Mouse (Mus musculus) forebrain, embryonic 10.5 days (tissue): Measurements from ENCODE around the gene Defb22. TPM values are rescaled to one million over a fixed set of nuclear protein-coding genes. Genes with fewer than 3 reads are reported as not detected.

Experiments used
- DNase-seq: peaks from one replicate; pipeline ENCODE4 v3.0.0-alpha.2; 2017; ENCODE audit warnings: low spot score; ENCODE audit errors: extremely low spot score
- H3K27ac ChIP-seq: fragments of 300-500 bp; sonication (generic); 2 replicates; pipeline ENCODE4 v1.5.1; 2016; ENCODE audit warnings: mild to moderate bottlenecking
- H3K27me3 ChIP-seq: fragments of 300-500 bp; sonication (generic); 2 replicates; pipeline ENCODE4 v1.6.1; 2016; ENCODE audit warnings: mild to moderate bottlenecking; ENCODE audit not compliant: poor library complexity, severe bottlenecking
- H3K36me3 ChIP-seq: fragments of 300-500 bp; sonication (generic); replicated peaks from 2 replicates; pipeline ENCODE4 v1.6.1; 2016; ENCODE audit warnings: mild to moderate bottlenecking, moderate library complexity
- H3K4me1 ChIP-seq: fragments of 300-500 bp; sonication (generic); 2 replicates; pipeline ENCODE4 v1.6.1; 2016
- H3K4me3 ChIP-seq: fragments of 300-500 bp; sonication (generic); 2 replicates; pipeline ENCODE4 v1.5.1; 2016; ENCODE audit warnings: mild to moderate bottlenecking, moderate library complexity
- H3K9me3 ChIP-seq: fragments of 300-500 bp; sonication (generic); 2 replicates; pipeline ENCODE4 v1.6.1; 2016; ENCODE audit warnings: mild to moderate bottlenecking, moderate library complexity
- WGBS: fragments of 180-500 bp; shearing (Covaris S2); methylation state at CpG from one replicate; pipeline ENCODE4 v1.1.7; 2016; 5-methylcytosine and 5-hydroxymethylcytosine counted together
- polyA plus RNA-seq: library from polyadenylated mRNA; unstranded; fragments of >200 nt; fragmentation: Nextera tagmentation; extraction: Ambion mirVana; gene quantifications from 2 replicates; pipeline ENCODE4 v1.2.1, GENCODE M21; 2016

Gene Defb22
- polyA plus RNA-seq, 1 experiment from 2014 or later, result not detected

DNA sequence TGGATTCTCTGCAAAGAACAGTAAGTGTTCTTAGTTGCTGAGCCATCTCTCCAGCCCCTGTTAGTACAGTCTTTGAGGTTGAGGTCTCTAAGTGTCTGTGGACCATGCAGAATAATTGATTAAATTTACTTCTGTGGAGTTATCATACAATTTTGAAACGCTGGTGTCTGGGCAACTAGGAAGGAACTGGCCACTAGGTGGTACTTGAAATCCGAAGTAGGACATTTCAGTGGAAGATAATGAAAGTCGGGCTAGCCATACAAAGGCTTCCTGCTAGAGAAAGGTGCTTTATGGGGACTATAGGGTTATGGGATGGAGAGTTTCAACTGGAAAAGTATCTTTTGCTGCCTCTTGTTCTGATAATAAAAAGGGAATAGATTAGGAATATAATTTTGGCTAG is 17.5 kb downstream of the Defb22 start:
- Histone ChIP-seq H3K36me3 (no peaks in the 10 kb centered on the region), H3K9me3 (no peaks in the 10 kb centered on the region), H3K27me3 (no peaks in the 10 kb centered on the region), H3K4me1 (no peaks in the 10 kb centered on the region), H3K4me3 (no peak overlapping the region), H3K27ac (no peak overlapping the region)
- 38% methylated on average over 3 of the region's 3 CpGs for WGBS
- no peak for DNase-seq

DNA sequence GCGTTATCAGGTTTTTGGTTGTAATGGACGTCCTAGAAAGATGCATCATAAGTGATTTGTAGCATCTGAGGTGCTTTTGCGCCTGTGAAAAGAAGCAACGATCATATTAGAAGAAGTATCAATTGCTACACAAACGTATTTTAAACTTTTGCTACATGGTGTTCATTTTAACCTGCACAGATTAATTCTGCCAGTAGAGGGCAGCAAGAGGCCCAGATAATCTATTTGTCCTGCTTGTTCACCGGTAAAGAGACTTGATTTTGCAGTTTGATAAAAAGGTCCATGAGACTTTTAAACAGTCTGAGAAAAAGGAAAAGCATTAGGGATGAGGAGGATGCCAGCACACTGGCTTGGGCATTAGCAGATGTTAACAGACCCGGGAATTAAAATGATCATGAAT is 19.0 kb downstream of the Defb22 start:
- no peaks in the 10 kb centered on the region for H3K36me3 ChIP-seq
- no peaks in the 10 kb centered on the region for H3K9me3 ChIP-seq
- WGBS, result 39% methylated on average over 7 of the region's 7 CpGs
- no peaks in the 10 kb centered on the region for H3K4me1 ChIP-seq
- no peaks in the 10 kb centered on the region for H3K27me3 ChIP-seq
- no peak for DNase-seq
- no peak overlapping the region for H3K27ac ChIP-seq
- no peak overlapping the region for H3K4me3 ChIP-seq

DNA sequence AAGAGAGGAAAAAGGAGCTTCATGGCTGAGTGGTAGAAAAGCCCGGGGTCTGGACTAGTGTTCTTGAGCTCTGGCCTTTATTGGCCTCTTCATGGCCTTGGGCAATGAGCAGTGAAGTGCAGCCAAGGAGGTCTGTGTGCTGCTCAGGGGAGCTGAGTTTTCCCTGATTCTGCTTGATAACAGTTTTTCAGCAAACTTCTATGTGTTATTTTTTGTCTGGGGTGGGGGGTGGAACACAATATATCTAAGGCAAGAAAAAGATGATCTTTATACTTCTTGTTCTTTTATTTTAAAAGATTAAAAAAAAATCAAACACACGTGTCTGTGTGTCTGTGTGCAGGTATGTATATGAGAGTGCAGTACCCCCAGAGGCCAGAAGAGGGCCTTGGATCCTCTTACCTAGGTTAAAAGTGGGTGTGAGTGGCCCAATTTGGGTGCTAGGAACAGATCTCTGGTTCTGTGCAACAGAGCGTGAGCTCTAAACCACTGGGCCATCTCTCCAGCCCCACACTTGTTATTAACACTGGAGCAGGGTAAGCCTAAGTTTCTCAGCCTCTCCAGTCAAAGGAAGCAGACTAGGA is 25.3 kb downstream of the Defb22 start, which contains the start of gene Defb23:
Gene Defb23, minus strand, starts transcription at position 51 of the 581 bp plus-strand sequence.
- Histone ChIP-seq H3K4me3 (no peak within 1 kb of the TSS), H3K27ac (no peak within 1 kb of the TSS), H3K9me3 (peaks cover 5% of the 10 kb centered on the region; the same call in 1 of the 2 replicates), H3K36me3 (no peaks in the 10 kb centered on the region), H3K27me3 (no peaks in the 10 kb centered on the region), H3K4me1 (no peaks in the 10 kb centered on the region)
- WGBS, result 89% methylated on average over 3 of the region's 3 CpGs
- DNase-seq, result no peak

DNA sequence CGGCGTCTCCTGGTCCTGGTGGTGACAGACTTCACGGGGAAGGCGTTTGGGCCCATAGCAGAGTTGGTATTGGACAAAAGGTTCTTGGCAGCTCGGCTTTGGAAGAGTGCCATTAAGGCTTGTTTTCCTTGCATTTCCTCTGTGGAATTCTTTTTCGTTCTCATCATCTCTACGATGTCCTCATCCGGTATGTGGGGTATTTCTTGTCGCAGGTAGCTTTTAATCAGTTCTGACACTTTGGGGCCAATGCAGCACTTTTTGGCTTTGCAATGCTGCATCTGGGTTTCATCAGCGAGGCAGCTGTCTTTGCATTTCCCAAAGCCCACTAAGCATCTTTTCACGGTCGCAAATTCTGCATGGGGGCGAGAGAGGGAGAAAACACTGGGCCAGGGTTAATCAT is 30.7 kb downstream of the Defb22 start:
- 81% methylated on average over 13 of the region's 13 CpGs for WGBS

DNA sequence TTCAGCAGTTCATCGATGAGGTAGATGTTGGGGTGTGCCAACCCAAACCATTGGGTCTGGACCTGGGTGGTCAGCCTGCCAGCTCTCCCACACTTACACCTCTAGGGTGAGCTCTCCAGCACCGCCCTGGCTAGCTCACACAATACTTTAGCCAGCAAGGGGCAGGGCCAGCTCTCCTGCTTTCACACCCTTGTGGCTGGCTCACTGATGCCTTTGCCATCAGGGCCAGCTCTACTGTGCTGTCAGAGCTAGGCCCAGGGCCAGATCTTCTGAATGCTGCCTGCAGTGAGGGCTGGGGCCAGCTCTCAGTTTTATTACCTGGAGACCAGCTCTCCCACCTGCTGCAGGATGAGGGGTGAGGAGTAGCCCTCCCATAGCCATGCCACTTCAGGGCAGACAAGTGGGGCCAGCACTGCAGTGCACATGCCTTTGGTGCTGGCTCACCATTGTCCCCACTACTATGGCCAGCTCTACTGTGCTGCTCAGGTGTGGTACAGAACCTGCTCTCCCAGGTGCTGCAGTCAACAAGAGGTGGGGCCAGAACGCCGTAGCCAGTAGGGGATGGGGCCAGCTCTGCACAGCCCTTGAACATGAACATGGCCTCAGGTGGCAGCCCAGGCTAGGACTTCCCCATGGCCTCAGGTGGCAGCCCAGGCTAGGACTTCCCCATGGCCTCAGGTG is 37.7 kb downstream of the Defb22 start:
- Histone ChIP-seq H3K27me3 (no peaks in the 10 kb centered on the region), H3K27ac (no peak overlapping the region), H3K4me3 (no peak overlapping the region), H3K4me1 (peaks cover 25% of the 10 kb centered on the region), H3K36me3 (no peaks in the 10 kb centered on the region), H3K9me3 (no peaks in the 10 kb centered on the region)
- 72% methylated on average over 4 of the region's 4 CpGs for WGBS
- no peak for DNase-seq

More for the DNA sequence above, 30.7 kb downstream of the Defb22 start:
- Histone ChIP-seq H3K4me1 (no peaks in the 10 kb centered on the region), H3K4me3 (no peak overlapping the region), H3K9me3 (no peaks in the 10 kb centered on the region), H3K27me3 (no peaks in the 10 kb centered on the region), H3K36me3 (no peaks in the 10 kb centered on the region), H3K27ac (no peak overlapping the region)
- DNase-seq, result no peak

DNA sequence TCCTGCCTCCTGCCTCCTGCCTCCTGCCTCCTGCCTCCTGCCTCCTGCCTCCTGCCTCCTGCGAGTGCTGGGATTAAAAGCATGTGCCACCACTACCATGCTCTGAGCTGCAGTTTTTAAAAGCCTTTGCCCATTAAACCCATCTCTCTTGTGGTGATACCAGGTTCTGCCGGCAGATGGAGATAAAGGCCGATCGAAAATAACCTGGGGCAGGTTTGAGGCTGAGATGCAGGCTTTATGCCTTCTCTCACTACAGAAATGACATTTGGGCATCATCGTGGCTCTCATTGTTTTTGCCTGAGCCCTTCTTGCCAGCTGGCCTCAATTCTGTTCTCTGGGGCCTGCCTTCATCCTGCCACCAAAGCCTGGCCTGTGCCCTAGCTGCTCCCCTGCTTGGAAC is 39.7 kb downstream of the Defb22 start:
- peaks cover 28% of the 10 kb centered on the region for H3K4me1 ChIP-seq
- no peaks in the 10 kb centered on the region for H3K27me3 ChIP-seq
- DNase-seq, result peak; percentile 72
- 5% methylated on average over 5 of the region's 5 CpGs for WGBS
- no peaks in the 10 kb centered on the region for H3K9me3 ChIP-seq
- H3K4me3 ChIP-seq, result no peak overlapping the region
- H3K27ac ChIP-seq, result no peak overlapping the region
- H3K36me3 ChIP-seq, result no peaks in the 10 kb centered on the region

DNA sequence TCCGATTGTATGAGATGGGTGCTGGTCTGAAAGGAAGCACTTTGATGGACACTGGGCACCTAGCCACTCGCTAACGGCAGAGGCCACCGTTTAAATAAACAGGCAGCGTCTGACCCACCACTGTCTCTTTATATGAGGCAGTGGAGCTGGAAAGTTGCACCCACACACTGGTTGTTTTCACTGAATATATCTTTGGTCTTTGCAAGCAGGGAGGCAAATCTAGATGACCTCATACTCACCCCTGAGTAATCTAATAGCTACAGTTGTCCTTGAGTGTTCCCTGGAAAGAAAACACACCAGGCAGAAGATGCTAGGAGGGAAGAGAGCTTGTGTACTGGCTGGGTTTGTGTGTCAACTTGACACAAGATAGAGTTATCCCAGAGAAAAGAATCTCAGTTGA is 42.5 kb downstream of the Defb22 start:
- H3K4me1 ChIP-seq, result peaks cover 33% of the 10 kb centered on the region
- H3K4me3 ChIP-seq, result no peak overlapping the region
- no peak for DNase-seq
- no peaks in the 10 kb centered on the region for H3K36me3 ChIP-seq
- H3K27me3 ChIP-seq, result no peaks in the 10 kb centered on the region
- H3K27ac ChIP-seq, result no peak overlapping the region
- 74% methylated on average over 5 of the region's 5 CpGs for WGBS
- no peaks in the 10 kb centered on the region for H3K9me3 ChIP-seq

DNA sequence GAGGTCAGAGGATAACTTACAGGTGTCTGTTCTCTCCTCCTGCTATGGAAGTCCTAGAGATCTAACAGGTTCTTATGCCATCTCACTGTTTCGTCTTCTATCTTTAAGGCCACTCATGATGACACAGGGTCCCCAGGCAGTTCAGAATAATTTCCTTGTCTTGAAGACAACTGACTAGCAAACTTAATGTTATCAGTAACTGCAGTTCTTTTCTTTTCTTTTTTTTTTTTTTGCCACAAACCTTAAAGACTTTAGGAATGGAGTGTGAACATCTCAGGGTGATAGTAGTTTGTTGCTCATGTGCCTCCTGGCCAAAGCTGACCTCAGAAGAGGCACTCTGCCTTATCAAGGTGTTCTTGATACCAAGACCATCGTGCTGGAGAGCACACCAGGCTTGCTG is 43.3 kb downstream of the Defb22 start:
- H3K27ac ChIP-seq, result no peak overlapping the region

DNA sequence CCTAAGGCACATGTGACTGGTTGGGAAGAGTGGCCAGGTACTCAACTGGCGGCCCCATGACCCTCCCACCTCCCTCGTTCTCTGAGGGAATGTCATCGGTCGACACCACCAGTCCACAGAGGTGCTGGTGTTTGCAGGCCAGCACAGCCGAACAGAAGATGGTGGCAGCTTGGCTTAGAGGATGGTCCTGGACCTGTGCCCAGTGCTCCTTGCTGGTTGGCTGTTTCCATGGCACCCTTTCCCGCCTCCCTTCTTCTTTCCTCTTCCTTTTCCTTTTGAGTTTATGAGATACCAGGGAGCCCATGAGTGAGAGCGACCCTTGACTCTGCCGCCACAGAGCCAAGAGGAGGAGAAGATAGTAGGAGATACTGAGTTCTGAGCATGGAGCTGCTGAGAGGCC is 46.7 kb downstream of the Defb22 start:
- Histone ChIP-seq H3K36me3 (no peaks in the 10 kb centered on the region), H3K27ac (no peak overlapping the region), H3K4me3 (no peak overlapping the region), H3K27me3 (no peaks in the 10 kb centered on the region), H3K4me1 (peaks cover 18% of the 10 kb centered on the region), H3K9me3 (no peaks in the 10 kb centered on the region)
- DNase-seq, result no peak
- 91% methylated on average over 8 of the region's 8 CpGs for WGBS

More for the DNA sequence above, 43.3 kb downstream of the Defb22 start:
- Histone ChIP-seq H3K36me3 (no peaks in the 10 kb centered on the region), H3K4me3 (no peak overlapping the region), H3K27me3 (no peaks in the 10 kb centered on the region), H3K9me3 (no peaks in the 10 kb centered on the region), H3K4me1 (peaks cover 33% of the 10 kb centered on the region)
- WGBS, result 88% methylated on average over 2 of the region's 2 CpGs
- no peak for DNase-seq

DNA sequence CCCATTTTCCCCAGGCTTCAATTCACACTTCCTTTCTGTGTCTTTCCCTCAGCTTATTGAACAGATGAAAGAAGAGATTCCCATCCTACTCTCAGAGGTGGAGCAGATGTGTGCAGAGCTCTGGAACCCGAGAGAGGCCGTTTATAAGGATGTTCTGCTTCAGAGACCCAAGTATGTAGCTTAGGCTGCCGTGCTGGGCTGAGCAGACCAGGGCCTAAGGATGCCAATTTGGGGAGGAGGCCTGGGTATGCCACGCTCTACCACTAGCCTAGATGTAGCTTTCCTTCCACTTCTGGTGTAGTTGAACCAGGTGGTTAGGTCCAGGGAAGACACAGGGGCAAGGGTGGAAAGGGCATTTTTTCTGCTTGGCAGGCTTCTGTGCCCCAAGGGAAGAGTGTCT is 47.6 kb downstream of the Defb22 start:
- no peaks in the 10 kb centered on the region for H3K9me3 ChIP-seq
- H3K27me3 ChIP-seq, result no peaks in the 10 kb centered on the region
- H3K27ac ChIP-seq, result no peak overlapping the region
- H3K36me3 ChIP-seq, result no peaks in the 10 kb centered on the region
- DNase-seq, result no peak
- no peak overlapping the region for H3K4me3 ChIP-seq
- WGBS, result 80% methylated on average over 4 of the region's 4 CpGs
- peaks cover 13% of the 10 kb centered on the region for H3K4me1 ChIP-seq

DNA sequence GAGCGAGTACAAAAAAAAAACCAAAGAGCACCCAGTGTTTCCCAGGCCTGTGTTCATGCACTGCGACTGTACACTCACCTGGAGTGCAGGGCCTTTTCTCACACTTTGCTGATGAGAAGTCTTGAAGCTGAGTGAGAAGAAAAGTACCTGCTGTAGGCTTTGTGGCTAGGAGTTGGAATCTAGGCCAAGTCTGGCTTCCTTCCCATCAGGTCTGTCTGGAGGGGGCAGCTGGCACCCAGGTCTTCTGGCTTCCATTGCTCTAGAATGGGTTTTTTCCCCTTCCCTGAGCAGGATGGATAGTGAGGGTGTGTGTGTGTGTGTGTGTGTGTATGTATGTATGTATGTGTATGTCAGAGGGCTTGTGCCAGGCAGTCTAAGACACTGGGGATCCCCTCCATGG is 50.1 kb downstream of the Defb22 start:
- Histone ChIP-seq H3K27ac (no peak overlapping the region), H3K4me3 (no peak overlapping the region), H3K36me3 (no peaks in the 10 kb centered on the region), H3K27me3 (peaks cover 5% of the 10 kb centered on the region; the same call in 1 of the 2 replicates), H3K9me3 (no peaks in the 10 kb centered on the region), H3K4me1 (peaks cover 17% of the 10 kb centered on the region)
- no peak for DNase-seq
- 89% methylated on average over 2 of the region's 2 CpGs for WGBS

DNA sequence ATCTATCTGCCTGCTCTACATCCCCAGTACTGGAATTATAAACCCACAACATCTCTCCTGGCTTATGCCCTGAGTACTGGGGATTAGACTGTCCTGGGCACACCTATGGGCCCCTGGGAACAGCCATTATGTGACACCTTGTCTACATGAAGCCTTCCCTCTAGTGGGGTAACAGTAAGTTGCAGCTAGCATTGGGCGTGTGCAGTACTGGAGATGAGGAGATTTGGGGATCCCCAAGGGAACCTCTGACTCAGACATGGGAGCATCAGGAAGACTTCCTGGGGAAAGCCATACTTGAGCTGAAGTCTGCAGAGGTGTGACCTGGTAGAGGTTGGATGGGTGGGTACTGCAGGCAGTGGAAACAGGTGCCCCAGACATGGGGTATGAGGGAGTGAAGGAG is 51.0 kb downstream of the Defb22 start:
- 69% methylated on average over 1 of the region's 1 CpGs for WGBS
- Histone ChIP-seq H3K4me3 (no peak overlapping the region), H3K27ac (no peak overlapping the region), H3K27me3 (peaks cover 5% of the 10 kb centered on the region; the same call in 1 of the 2 replicates), H3K9me3 (no peaks in the 10 kb centered on the region), H3K36me3 (no peaks in the 10 kb centered on the region), H3K4me1 (peaks cover 15% of the 10 kb centered on the region)
- no peak for DNase-seq

DNA sequence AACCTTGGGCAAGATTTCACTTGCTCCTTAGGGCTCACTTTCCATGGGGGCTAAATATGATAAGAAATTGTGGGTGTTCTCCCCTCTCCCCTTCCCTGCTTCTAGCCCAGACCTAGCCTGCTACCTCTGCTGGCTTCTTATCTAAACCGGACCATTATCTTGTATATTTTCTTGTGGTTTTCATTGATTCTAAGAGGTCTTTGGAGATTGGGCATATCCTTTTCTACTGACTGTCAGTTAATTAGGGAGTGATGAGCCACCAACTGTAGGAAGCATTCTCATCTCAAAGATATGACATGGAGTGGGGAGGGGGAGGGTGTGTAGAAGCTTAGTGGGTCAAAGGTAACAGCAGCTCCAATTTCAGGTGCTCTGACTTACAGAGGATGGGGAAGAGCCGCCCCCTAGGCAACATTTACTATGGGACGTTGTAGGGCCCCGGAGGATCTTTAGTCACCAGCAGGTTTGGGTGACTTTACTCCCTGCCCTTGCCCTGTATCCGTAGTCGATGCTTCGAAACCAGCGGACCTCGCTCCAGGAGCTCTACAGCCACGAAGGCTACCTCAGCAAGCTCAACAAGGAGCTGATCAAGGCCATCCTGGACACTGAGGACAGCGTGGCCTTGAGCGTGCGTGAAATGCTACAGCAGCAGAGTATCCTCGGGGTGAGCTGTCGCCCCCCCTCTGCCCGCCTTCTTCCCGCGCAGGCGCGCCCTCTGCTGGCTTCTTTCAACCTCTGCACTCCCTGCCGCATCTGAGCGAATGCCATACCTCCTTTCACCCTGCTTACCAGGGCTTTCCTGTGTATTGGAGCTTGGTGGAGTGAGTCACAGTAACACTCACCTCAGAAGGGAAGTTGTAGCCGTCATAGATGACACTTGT is 52.7 kb downstream of the Defb22 start:
- Histone ChIP-seq H3K27me3 (peaks cover 5% of the 10 kb centered on the region; the same call in 1 of the 2 replicates), H3K27ac (peak overlapping the region; percentile 78), H3K4me3 (peak overlapping the region; percentile 47), H3K9me3 (no peaks in the 10 kb centered on the region), H3K36me3 (no peaks in the 10 kb centered on the region), H3K4me1 (peaks cover 19% of the 10 kb centered on the region)
- 3% methylated on average over 23 of the region's 23 CpGs for WGBS
- DNase-seq, result peak; percentile 84
